Mouse (Mus musculus) midbrain, embryonic 14.5 days (tissue): ENCODE results near the gene Gimap9. TPM values are rescaled to one million over a fixed set of nuclear protein-coding genes. Genes with fewer than 3 reads are reported as not detected.

ENCODE experiments used
- ATAC-seq: fragments of 200-750 bp; cut with Nextera tagmentation; 2 replicates; pipeline ENCODE4 v1.8.0; 2017; ENCODE audit warnings: moderate number of reproducible peaks, moderate library complexity; ENCODE audit not compliant: low FRiP score, low TSS enrichment
- DNase-seq: peaks from one replicate; pipeline ENCODE4 v3.0.0-alpha.2; 2015
- H3K27ac ChIP-seq: fragments of 300-500 bp; sonication (generic); replicated peaks from 2 replicates; pipeline ENCODE4 v1.5.1; 2014; ENCODE audit warnings: mild to moderate bottlenecking, low read depth, low read length, moderate library complexity
- H3K27me3 ChIP-seq: fragments of 300-500 bp; sonication (generic); 2 replicates; pipeline ENCODE4 v1.6.1; 2014; ENCODE audit warnings: low read length, control low read depth, mixed read lengths; ENCODE audit not compliant: control insufficient read depth, insufficient read depth
- H3K36me3 ChIP-seq: fragments of 300-500 bp; sonication (generic); 2 replicates; pipeline ENCODE4 v1.6.1; 2014; ENCODE audit warnings: low read length, control low read depth; ENCODE audit not compliant: control insufficient read depth, insufficient read depth
- H3K4me1 ChIP-seq: fragments of 300-500 bp; sonication (generic); 2 replicates; pipeline ENCODE4 v1.6.1; 2014; ENCODE audit warnings: mild to moderate bottlenecking, antibody characterized with exemption, low read length, control low read depth; ENCODE audit not compliant: control insufficient read depth, insufficient read depth
- H3K4me2 ChIP-seq: fragments of 300-500 bp; sonication (generic); 2 replicates; pipeline ENCODE4 v1.6.1; 2014; ENCODE audit warnings: mild to moderate bottlenecking, low read length, moderate library complexity
- H3K4me3 ChIP-seq: fragments of 300-500 bp; sonication (generic); replicated peaks from 2 replicates; pipeline ENCODE4 v1.5.1; 2014; ENCODE audit warnings: low read depth, low read length
- H3K9ac ChIP-seq: fragments of 300-500 bp; sonication (generic); replicated peaks from 2 replicates; pipeline ENCODE4 v1.6.1; 2014; ENCODE audit warnings: mild to moderate bottlenecking, low read length, moderate library complexity
- H3K9me3 ChIP-seq: fragments of 300-500 bp; sonication (generic); 2 replicates; pipeline ENCODE4 v1.6.1; 2016; ENCODE audit warnings: low read length, control low read depth, mixed read lengths; ENCODE audit not compliant: control insufficient read depth
- WGBS: fragments of 180-500 bp; shearing (Covaris S2); extraction: QIAGEN DNeasy Blood & Tissue Kit; methylation state at CpG from one replicate; pipeline ENCODE4 v1.1.7; 2014; 5-methylcytosine and 5-hydroxymethylcytosine counted together
- polyA plus RNA-seq: library from polyadenylated mRNA; unstranded; fragments of >200 nt; fragmentation: Nextera tagmentation; extraction: Ambion mirVana; gene quantifications from 2 replicates; pipeline ENCODE4 v1.2.1, GENCODE M21; 2014

Gimap9 gene
- polyA plus RNA-seq, 1 experiment from 2014 or later = 2.1 TPM

DNA sequence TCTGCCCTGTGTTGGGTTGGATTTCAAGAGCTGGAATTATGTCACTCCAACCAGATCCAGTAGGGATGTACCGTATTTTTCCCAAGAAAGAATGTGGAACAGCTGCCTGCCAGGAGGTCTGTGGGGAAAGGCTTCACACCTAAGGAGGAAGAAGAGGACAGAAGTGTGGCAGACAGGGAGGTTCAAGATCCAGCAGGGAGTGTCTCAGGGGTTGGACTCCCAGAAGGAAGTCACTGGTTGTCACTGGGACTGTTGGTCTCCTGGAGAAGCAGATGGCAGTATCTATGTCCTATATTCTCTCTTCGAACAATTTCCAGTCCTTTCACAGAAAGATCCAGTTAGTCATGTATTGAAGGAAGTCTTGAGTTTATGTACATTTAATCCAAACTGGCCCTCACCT, 28.3 kb upstream of the Gimap9 start:
- no peak for DNase-seq
- WGBS = 91% methylated on average over 2 of the region's 2 CpGs
- H3K36me3 ChIP-seq = no peaks in the 10 kb centered on the region

DNA sequence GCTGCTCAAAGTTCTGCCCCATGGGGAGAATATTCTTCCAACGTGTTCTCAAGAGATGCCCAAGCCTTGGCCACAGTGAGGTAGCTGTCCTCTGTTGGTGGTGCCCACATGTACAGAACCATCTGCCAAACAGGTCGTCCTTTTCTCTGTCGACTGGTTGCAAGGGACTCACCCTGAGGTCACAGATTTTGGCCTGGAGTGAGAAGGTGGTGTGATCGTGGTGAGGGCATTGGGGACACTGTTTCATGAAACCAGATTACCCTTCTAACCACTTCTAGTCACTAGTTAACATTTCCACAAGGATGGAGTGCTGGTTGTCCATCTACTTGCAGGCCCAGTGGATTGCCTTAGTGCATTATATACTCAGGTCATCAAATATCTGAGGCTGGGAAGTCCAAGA, 27.1 kb upstream of the Gimap9 start:
- H3K36me3 ChIP-seq = no peaks in the 10 kb centered on the region
- no peaks in the 10 kb centered on the region for H3K9me3 ChIP-seq
- WGBS = 83% methylated on average over 4 of the region's 4 CpGs
- DNase-seq (no peak), ATAC-seq (no peak)
- H3K4me3 ChIP-seq = no peak overlapping the region
- H3K27me3 ChIP-seq = no peaks in the 10 kb centered on the region
- H3K9ac ChIP-seq = no peak overlapping the region
- no peak overlapping the region for H3K27ac ChIP-seq
- H3K4me2 ChIP-seq = no peak overlapping the region
- no peaks in the 10 kb centered on the region for H3K4me1 ChIP-seq

More for the DNA sequence above, 28.3 kb upstream of the Gimap9 start:
- ATAC-seq = no peak
- Histone ChIP-seq H3K9me3 (no peaks in the 10 kb centered on the region), H3K4me3 (no peak overlapping the region), H3K9ac (no peak overlapping the region), H3K27me3 (no peaks in the 10 kb centered on the region), H3K27ac (no peak overlapping the region), H3K4me1 (no peaks in the 10 kb centered on the region), H3K4me2 (no peak overlapping the region)

DNA sequence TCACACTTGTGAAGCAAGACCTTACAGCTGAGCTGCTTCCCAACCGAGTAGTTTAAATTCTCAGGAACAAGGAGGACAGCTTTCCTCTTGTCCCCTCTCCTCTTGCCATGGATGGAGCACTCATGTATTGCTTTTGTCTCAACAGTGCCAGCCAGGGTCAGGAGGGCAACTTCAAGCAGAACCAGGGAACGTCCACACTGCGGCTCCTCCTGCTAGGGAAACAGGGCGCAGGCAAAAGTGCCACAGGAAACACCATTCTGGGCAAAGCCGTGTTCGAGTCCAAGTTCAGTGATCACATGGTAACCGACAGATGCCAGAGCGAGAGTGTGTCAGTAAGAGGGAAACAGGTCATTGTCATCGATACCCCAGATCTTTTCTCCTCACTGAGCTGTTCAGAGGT, 25.9 kb upstream of the Gimap9 start:
- DNase-seq (no peak), ATAC-seq (no peak)
- WGBS = 90% methylated on average over 9 of the region's 9 CpGs
- H3K4me1 ChIP-seq = no peaks in the 10 kb centered on the region
- H3K27me3 ChIP-seq = no peaks in the 10 kb centered on the region
- no peak overlapping the region for H3K27ac ChIP-seq
- no peak overlapping the region for H3K4me3 ChIP-seq
- H3K4me2 ChIP-seq = no peak overlapping the region
- no peaks in the 10 kb centered on the region for H3K36me3 ChIP-seq
- no peaks in the 10 kb centered on the region for H3K9me3 ChIP-seq
- no peak overlapping the region for H3K9ac ChIP-seq

DNA sequence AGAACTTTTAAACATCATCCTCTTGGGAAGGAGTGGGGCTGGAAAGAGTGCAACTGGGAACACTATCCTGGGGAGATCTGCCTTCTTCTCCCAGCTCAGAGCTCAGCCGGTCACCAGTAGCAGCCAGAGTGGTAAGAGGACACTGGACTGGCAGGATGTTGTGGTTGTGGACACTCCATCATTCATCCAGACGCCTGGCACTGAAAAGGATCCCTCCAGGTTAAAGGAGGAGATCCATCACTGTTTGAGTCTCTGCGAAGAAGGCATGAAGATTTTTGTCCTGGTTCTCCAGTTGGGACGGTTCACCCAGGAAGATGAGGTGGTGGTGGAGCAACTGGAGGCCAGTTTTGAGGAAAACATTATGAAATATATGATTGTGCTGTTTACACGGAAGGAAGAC, 17.2 kb upstream of the Gimap9 start:
- 91% methylated on average over 5 of the region's 5 CpGs for WGBS
- Histone ChIP-seq H3K27ac (no peak overlapping the region), H3K4me3 (no peak overlapping the region), H3K4me2 (no peak overlapping the region), H3K36me3 (no peaks in the 10 kb centered on the region), H3K9ac (no peak overlapping the region), H3K4me1 (no peaks in the 10 kb centered on the region), H3K27me3 (no peaks in the 10 kb centered on the region), H3K9me3 (no peaks in the 10 kb centered on the region)
- ATAC-seq (no peak), DNase-seq (no peak)

DNA sequence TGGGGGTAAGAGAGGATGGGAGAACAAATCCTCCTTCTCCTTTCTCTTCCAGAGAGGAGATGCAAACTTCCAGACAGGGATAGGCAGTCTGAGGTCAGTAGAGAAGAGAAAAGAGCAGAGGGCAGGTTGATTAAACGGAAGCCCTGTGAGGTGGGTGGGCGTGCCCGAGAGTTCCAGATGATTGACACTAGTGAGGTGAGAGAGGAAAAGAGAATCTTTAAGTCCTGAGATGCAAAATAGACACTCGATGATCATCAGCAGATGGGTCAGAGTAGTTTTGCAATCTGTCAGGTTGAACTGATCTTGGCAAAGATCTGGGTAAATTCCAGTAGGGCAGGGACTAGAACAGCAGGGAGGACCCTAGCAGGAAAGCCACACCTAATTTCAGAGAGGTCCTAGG, 11.2 kb upstream of the Gimap9 start:
- no peak overlapping the region for H3K4me3 ChIP-seq
- DNase-seq (no peak), ATAC-seq (no peak)
- no peaks in the 10 kb centered on the region for H3K4me1 ChIP-seq
- H3K9ac ChIP-seq = no peak overlapping the region
- 85% methylated on average over 4 of the region's 4 CpGs for WGBS
- H3K4me2 ChIP-seq = no peak overlapping the region
- H3K36me3 ChIP-seq = no peaks in the 10 kb centered on the region
- no peaks in the 10 kb centered on the region for H3K9me3 ChIP-seq
- no peaks in the 10 kb centered on the region for H3K27me3 ChIP-seq
- no peak overlapping the region for H3K27ac ChIP-seq

DNA sequence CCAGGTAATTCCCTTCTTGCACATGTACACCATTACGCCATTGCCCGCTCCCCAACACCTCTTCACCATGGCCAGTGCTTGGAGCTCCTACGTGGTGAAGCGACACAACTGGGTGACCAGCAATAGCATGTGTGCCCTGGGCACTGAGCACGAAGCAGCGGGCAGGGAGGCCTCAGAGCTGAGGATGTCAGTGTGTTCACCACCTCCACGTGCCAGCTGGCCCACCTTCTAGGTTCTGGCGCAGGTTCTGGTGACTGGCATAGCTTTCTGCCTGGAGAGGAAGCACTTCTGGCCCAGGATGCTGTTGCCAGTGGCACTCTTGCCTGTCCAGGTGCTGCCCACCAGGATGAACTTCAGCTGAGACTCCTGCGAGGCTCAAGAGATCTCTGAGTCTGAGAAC, 10.5 kb upstream of the Gimap9 start:
- H3K4me1 ChIP-seq = no peaks in the 10 kb centered on the region
- H3K27me3 ChIP-seq = no peaks in the 10 kb centered on the region
- no peaks in the 10 kb centered on the region for H3K36me3 ChIP-seq
- no peak overlapping the region for H3K27ac ChIP-seq
- H3K9ac ChIP-seq = no peak overlapping the region
- ATAC-seq (no peak), DNase-seq (no peak)
- no peak overlapping the region for H3K4me3 ChIP-seq
- H3K9me3 ChIP-seq = no peaks in the 10 kb centered on the region
- H3K4me2 ChIP-seq = no peak overlapping the region
- 94% methylated on average over 9 of the region's 9 CpGs for WGBS

DNA sequence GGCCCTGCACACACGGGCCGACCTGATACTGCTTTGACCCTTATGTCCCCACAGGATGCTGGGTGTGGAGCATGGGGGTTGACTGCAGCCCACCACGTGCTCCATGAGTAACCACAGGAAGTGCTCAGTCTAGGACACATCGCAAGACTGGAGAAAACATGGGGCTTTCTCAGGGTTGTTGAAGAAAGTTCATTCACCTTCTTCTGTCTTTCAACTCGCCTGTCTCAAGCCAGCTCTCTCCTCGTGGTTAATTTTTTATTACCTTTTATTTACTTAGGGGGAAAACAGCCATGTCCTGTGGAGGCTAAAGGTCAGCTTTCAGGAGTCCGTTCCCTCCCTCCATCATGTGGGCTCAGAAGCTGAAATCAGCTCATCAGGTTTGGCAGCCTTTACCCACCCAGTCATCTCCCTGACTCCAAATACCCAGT, 9.8 kb upstream of the Gimap9 start:
- Histone ChIP-seq H3K36me3 (no peaks in the 10 kb centered on the region), H3K9ac (no peak overlapping the region), H3K27me3 (no peaks in the 10 kb centered on the region), H3K9me3 (no peaks in the 10 kb centered on the region), H3K4me3 (no peak overlapping the region), H3K4me1 (no peaks in the 10 kb centered on the region), H3K4me2 (no peak overlapping the region), H3K27ac (no peak overlapping the region)
- DNase-seq (no peak), ATAC-seq (no peak)
- WGBS = 74% methylated on average over 7 of the region's 7 CpGs

DNA sequence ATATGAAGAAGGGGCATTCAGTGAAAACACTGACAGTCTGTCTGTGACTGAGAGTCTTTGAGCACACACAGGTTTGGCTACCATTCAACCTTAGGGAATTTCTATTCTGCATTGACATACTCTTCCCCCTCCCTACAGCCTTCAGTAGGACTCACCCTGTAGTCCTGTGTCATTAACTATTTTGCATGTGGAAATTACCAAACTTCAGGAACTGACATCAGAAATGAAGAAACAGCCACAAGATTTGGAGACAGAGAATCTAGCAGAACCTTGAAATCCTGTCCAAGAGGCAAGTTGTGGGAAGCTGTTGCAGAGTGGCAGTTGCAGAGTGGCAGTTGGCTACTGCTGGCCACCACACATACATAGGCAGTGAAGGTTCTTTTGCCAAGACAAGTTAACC, 7.9 kb upstream of the Gimap9 start:
- no peak overlapping the region for H3K27ac ChIP-seq
- no peaks in the 10 kb centered on the region for H3K27me3 ChIP-seq
- H3K4me3 ChIP-seq = no peak overlapping the region
- no peaks in the 10 kb centered on the region for H3K36me3 ChIP-seq
- no peak for DNase-seq
- ATAC-seq = no peak
- no peak overlapping the region for H3K4me2 ChIP-seq
- no peaks in the 10 kb centered on the region for H3K9me3 ChIP-seq
- H3K9ac ChIP-seq = no peak overlapping the region
- H3K4me1 ChIP-seq = no peaks in the 10 kb centered on the region

DNA sequence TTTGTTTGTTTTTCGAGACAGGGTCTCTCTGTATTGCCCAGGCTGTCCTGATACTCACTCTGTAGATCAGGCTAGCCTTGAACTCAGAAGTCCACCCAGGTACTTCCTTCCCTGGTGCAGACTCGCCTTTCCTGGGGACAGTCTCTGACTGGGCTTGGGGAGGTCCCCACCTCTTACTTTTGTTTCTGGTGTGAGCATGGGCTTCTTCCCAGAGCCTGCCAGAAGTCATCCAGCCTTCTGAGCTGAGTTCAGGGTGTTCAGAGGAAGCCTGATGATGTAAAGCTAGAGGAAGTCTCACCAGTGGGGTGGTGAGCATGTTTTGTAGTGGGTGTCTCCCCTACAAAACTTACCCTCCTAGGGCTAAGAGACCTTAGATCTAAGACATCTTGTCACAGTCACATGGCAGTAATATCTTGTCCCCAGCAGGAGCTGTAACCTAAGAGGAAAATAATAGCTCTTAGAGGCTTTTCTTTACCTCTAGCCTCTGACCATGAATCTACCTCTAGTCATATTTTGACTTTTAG, 6.4 kb upstream of the Gimap9 start:
- H3K4me3 ChIP-seq = no peak overlapping the region
- DNase-seq (no peak), ATAC-seq (no peak)
- H3K27ac ChIP-seq = no peak overlapping the region
- no peaks in the 10 kb centered on the region for H3K27me3 ChIP-seq
- no peaks in the 10 kb centered on the region for H3K9me3 ChIP-seq
- no peaks in the 10 kb centered on the region for H3K4me1 ChIP-seq
- WGBS = 75% methylated on average over 2 of the region's 2 CpGs
- no peak overlapping the region for H3K4me2 ChIP-seq
- H3K36me3 ChIP-seq = no peaks in the 10 kb centered on the region
- no peak overlapping the region for H3K9ac ChIP-seq
